Mouse (Mus musculus): ENCODE data around the gene Vezt.

DNA sequence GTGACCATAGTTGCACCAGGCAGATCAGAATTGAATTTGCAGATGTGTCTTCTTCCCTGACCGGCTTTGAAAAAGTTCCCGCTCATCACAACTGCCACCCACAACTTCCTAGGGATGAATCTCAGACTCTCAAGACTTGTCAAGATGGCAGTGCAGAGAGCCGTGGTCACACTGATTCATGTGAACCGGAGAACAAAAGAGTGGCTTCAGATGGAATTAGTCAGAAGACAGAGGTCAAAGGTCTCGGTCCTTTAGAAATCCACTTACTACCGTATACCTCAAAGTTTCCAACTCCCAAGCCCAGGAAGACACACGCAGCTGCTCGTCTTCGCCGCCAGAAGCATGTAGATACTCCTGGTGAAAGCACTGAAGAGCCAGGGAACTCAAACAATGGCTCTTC is 8.3 kb upstream of the Vezt start:
- TF ChIP-seq CTCF (IDR thresholded peaks at IDR 0.05; ENCODE audit: low read depth, low read length) (no peak), POLR2A (IDR thresholded peaks at IDR 0.05; ENCODE audit: borderline replicate concordance, low read depth, low read length) (no peak)
